Mouse (Mus musculus): ENCODE results near the gene Hoxa9.

DNA sequence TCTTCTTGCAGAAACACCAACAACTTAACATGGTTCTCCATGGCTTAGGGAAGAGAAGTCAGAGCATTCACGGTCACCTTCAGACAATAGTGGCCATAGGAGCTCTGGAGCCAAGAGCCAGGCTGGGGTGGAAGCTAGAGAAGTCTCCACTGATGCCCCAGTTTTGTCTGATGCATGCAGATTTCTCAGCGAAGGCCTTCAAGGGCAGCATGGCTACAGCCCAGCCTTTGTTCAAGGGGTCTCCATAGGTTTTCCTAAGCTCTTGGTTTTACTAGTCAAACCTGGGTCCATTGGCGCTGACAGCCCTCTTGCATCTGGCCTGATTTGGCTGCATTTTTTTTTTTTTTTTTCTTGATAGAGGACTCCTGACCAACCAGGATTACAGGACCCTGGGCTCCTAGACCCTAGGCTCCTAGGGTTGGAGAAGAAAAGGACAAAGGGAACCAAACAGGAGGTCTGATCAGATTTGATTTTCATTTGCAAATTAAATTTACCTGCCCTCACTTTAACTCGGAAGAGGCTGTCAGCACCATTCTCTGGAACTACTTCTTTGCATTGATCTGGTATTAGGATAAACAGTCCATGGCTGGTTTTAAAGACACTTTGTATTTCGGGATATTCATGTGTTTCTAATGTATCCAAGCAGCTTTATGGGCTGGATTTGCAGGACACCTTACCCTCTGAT lies 33.4 kb upstream of the Hoxa9 start:
- TF ChIP-seq POLR2A (IDR thresholded peaks at IDR 0.05; ENCODE audit: insufficient read length, low read depth) (no peak), USF1 (IDR thresholded peaks at IDR 0.05; ENCODE audit: low read depth) (no peak), TCF12 (IDR thresholded peaks at IDR 0.05; ENCODE audit: insufficient read depth, poor library complexity, severe bottlenecking) (no peak), MYOG (IDR thresholded peaks at IDR 0.05; ENCODE audit: control insufficient read depth in 1 of 3, insufficient read depth in 1 of 3, insufficient read length in 2 of 3, low read depth in 2 of 3) (no peak), CEBPB (IDR thresholded peaks at IDR 0.05; ENCODE audit: insufficient read depth, poor library complexity, severe bottlenecking) (no peak), POLR2AphosphoS2 (IDR thresholded peaks at IDR 0.05; ENCODE audit: insufficient read length, low read depth) (no peak)
